Mouse (Mus musculus): ENCODE measurements around the gene Dnaja2. TPM values are rescaled to one million over a fixed set of nuclear protein-coding genes. Genes with fewer than 3 reads are reported as not detected.

The Dnaja2 gene
- polyA plus RNA-seq, 1 experiment from 2014 or later = 193 TPM

GRCm38 (mm10) chr8:85534163-85534562 is 21.0 kb downstream of the Dnaja2 start:
- H3K36me3 ChIP-seq = peaks cover 69% of the 10 kb centered on the region
- 97% methylated on average over 1 of the region's 1 CpGs for WGBS
- no peak for DNase-seq (ENCODE audit: low spot score)

DNA sequence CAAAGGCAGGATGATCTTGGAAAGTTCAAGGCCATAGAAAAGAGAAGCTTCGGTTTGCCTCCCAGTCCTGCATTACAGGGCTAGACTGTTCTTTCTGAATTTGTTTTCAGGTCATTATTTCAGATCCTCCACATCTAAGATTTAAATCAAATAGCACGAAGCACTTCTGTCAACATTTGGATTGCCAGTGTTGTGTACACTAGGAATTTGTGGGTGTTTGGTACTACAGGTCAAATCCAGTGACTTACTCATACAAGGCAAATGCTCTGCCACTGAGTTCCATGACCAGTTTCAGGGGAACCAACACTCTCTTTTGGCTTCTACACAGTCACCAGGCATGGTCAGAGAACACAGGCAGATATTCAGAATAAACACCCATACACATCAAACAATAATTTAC is 21.7 kb downstream of the Dnaja2 start:
- 94% methylated on average over 2 of the region's 2 CpGs for WGBS
- Histone ChIP-seq H3K27me3 (ENCODE audit: low read depth, poor library complexity, severe bottlenecking) (no peaks in the 10 kb centered on the region), H3K27ac (no peak overlapping the region), H3K36me3 (peaks cover 61% of the 10 kb centered on the region), H3K9me3 (replicated peaks) (no peaks in the 10 kb centered on the region), H3K4me1 (no peaks in the 10 kb centered on the region), H3K4me3 (no peak overlapping the region)
- no peak for DNase-seq (ENCODE audit: low spot score)

More at GRCm38 (mm10) chr8:85534163-85534562, 21.0 kb downstream of the Dnaja2 start:
- H3K4me1 ChIP-seq = no peaks in the 10 kb centered on the region
- no peak overlapping the region for H3K27ac ChIP-seq
- no peaks in the 10 kb centered on the region for H3K9me3 ChIP-seq (replicated peaks)
- H3K27me3 ChIP-seq (ENCODE audit: low read depth, poor library complexity, severe bottlenecking) = no peaks in the 10 kb centered on the region
- no peak overlapping the region for H3K4me3 ChIP-seq

GRCm38 (mm10) chr8:85532843-85533242 is 22.3 kb downstream of the Dnaja2 start:
- H3K9me3 ChIP-seq (replicated peaks) = no peaks in the 10 kb centered on the region
- WGBS = 90% methylated on average over 4 of the region's 4 CpGs
- no peak overlapping the region for H3K4me3 ChIP-seq
- DNase-seq (ENCODE audit: low spot score) = no peak
- no peak overlapping the region for H3K27ac ChIP-seq
- no peaks in the 10 kb centered on the region for H3K27me3 ChIP-seq (ENCODE audit: low read depth, poor library complexity, severe bottlenecking)
- peaks cover 55% of the 10 kb centered on the region for H3K36me3 ChIP-seq
- H3K4me1 ChIP-seq = no peaks in the 10 kb centered on the region

GRCm38 (mm10) chr8:85531471-85531870 is 23.7 kb downstream of the Dnaja2 start:
- DNase-seq (ENCODE audit: low spot score) = no peak
- Histone ChIP-seq H3K27me3 (ENCODE audit: low read depth, poor library complexity, severe bottlenecking) (no peaks in the 10 kb centered on the region), H3K4me1 (no peaks in the 10 kb centered on the region), H3K4me3 (no peak overlapping the region), H3K27ac (no peak overlapping the region), H3K9me3 (replicated peaks) (no peaks in the 10 kb centered on the region), H3K36me3 (peaks cover 50% of the 10 kb centered on the region)
- WGBS = 81% methylated on average over 3 of the region's 3 CpGs

DNA sequence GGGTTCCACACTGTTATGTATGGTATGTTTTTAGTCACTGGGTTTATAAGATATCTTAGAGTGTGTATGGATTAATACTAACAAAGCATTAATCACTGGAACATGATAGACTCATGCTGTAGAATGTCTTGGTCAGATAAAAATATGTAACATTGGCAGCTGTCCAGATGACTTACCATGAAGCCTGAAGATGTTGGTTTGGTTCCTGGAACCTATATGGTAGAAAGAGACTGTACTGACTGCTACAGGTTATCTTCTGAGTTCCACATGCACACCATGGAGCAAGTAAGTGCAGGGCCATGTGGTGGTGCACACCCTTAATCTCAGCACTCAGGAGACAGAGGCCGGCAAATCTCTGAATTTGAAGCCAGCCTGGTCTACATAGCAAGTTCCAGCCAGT is 24.4 kb downstream of the Dnaja2 start:
- WGBS = 95% methylated on average over 1 of the region's 1 CpGs
- Histone ChIP-seq H3K9me3 (replicated peaks) (no peaks in the 10 kb centered on the region), H3K36me3 (peaks cover 50% of the 10 kb centered on the region), H3K27me3 (ENCODE audit: low read depth, poor library complexity, severe bottlenecking) (no peaks in the 10 kb centered on the region), H3K27ac (no peak overlapping the region), H3K4me3 (no peak overlapping the region), H3K4me1 (no peaks in the 10 kb centered on the region)
- no peak for DNase-seq (ENCODE audit: low spot score)

DNA sequence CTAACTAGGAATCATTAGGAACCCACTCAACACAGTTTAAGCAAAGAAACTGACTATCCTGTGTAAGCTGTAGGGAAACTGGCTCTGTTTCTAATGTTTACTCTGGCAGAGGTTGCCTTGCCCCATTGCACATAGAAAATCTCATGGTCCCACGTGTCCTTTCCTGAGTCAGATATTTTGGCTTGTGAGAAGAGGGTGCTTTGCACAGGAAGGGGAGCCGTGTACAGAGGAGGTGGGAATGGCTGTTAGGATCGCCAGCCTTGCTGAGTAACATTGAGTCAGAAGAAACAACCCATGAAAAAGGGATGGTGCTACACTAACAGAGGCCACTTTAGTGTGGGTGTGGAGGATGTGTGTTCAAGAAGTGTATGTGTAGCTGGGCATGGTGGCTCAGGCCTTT is 26.2 kb downstream of the Dnaja2 start:
- Histone ChIP-seq H3K27ac (no peak overlapping the region), H3K36me3 (peaks cover 50% of the 10 kb centered on the region), H3K9me3 (replicated peaks) (no peaks in the 10 kb centered on the region), H3K4me3 (no peak overlapping the region), H3K27me3 (ENCODE audit: low read depth, poor library complexity, severe bottlenecking) (no peaks in the 10 kb centered on the region), H3K4me1 (no peaks in the 10 kb centered on the region)
- no peak for DNase-seq (ENCODE audit: low spot score)
- WGBS = 87% methylated on average over 3 of the region's 3 CpGs

- no peaks in the 10 kb centered on the region for H3K27me3 ChIP-seq (ENCODE audit: low read depth, poor library complexity, severe bottlenecking)
- H3K4me1 ChIP-seq = no peaks in the 10 kb centered on the region
- peaks cover 71% of the 10 kb centered on the region for H3K36me3 ChIP-seq
- WGBS = 35% methylated on average over 6 of the region's 6 CpGs
- DNase-seq (ENCODE audit: low spot score) = peak; percentile 69
- H3K9me3 ChIP-seq (replicated peaks) = no peaks in the 10 kb centered on the region
- no peak overlapping the region for H3K4me3 ChIP-seq
- no peak overlapping the region for H3K27ac ChIP-seq
Observed at GRCm38 (mm10) chr8:85526105-85526504, 29.0 kb downstream of the Dnaja2 start.

GRCm38 (mm10) chr8:85524086-85524485 is 31.1 kb downstream of the Dnaja2 start:
- Histone ChIP-seq H3K27ac (no peak overlapping the region), H3K4me1 (no peaks in the 10 kb centered on the region), H3K9me3 (replicated peaks) (no peaks in the 10 kb centered on the region), H3K4me3 (no peak overlapping the region), H3K27me3 (ENCODE audit: low read depth, poor library complexity, severe bottlenecking) (no peaks in the 10 kb centered on the region), H3K36me3 (peaks cover 80% of the 10 kb centered on the region)
- 96% methylated on average over 7 of the region's 7 CpGs for WGBS
- DNase-seq (ENCODE audit: low spot score) = no peak

GRCm38 (mm10) chr8:85521332-85521731 is 33.8 kb downstream of the Dnaja2 start:
- no peaks in the 10 kb centered on the region for H3K4me1 ChIP-seq
- 91% methylated on average over 8 of the region's 8 CpGs for WGBS
- no peak overlapping the region for H3K4me3 ChIP-seq
- no peak for DNase-seq (ENCODE audit: low spot score)
- H3K36me3 ChIP-seq = peaks cover 98% of the 10 kb centered on the region
- no peaks in the 10 kb centered on the region for H3K9me3 ChIP-seq (replicated peaks)
- no peaks in the 10 kb centered on the region for H3K27me3 ChIP-seq (ENCODE audit: low read depth, poor library complexity, severe bottlenecking)
- H3K27ac ChIP-seq = no peak overlapping the region

DNA sequence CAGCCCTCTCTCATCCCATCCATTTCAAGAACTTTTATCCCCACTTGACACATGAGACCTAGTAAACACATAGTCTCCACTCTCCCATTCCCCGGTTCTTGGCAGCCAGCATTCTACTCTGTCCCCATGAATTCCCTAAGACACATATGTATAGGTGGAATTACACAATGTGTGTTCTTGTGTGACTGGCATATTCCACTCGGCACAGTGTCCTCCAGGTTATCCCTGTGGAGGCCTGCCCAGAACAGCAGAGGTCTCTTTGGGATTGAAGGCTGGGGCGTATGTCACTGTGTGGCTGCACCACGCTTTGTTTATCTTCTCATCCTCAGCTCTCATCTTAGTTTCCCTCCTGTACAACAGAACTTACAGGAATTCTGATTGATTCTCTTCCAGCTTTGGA is 34.6 kb downstream of the Dnaja2 start:
- Histone ChIP-seq H3K27ac (no peak overlapping the region), H3K36me3 (peaks cover 98% of the 10 kb centered on the region), H3K4me3 (no peak overlapping the region), H3K4me1 (no peaks in the 10 kb centered on the region), H3K9me3 (replicated peaks) (no peaks in the 10 kb centered on the region), H3K27me3 (ENCODE audit: low read depth, poor library complexity, severe bottlenecking) (no peaks in the 10 kb centered on the region)
- 92% methylated on average over 4 of the region's 4 CpGs for WGBS
- no peak for DNase-seq (ENCODE audit: low spot score)

DNA sequence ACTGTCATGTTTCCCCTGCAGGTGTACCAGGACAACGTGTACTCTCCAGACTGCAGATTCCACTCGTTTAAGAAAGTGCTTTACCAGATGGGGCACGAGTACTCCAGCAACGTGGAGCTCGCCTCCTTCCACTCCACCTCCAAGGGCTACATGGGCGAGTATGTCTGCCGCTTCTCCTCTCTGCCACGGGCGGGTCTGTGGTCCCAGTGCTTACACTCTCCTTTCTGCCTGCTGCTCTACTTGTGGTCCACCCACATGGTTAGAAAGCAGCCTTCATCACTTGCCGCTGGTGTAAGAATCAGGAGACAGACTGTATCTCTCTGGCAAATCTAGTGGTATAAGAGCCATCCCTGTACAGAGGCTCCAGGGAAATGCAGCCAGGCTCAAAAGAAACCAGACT is 37.2 kb downstream of the Dnaja2 start:
- Histone ChIP-seq H3K4me1 (no peaks in the 10 kb centered on the region), H3K27me3 (ENCODE audit: low read depth, poor library complexity, severe bottlenecking) (no peaks in the 10 kb centered on the region), H3K9me3 (replicated peaks) (no peaks in the 10 kb centered on the region), H3K27ac (no peak overlapping the region), H3K4me3 (no peak overlapping the region), H3K36me3 (peaks cover 98% of the 10 kb centered on the region)
- WGBS = 95% methylated on average over 10 of the region's 10 CpGs
- DNase-seq (ENCODE audit: low spot score) = no peak

DNA sequence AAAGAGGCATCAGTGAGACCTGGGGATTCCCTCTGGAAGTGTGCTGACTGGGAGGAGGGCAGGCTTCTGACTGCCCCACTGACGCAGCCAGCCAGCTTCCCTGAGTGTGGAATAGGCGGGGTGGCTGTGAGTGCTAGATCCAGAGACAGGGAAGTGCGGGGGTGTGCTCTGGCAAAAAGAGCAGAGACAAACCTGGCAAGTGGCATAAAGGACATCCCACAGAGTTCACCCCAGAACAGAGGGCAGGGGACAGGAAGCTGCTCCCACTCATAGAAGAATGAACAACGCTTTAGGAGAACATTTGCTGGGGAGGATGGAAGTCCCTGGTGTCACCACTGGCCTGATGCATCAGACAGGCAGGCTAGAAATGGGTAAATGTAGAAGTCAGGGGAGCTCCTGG is 37.8 kb downstream of the Dnaja2 start:
- H3K27me3 ChIP-seq (ENCODE audit: low read depth, poor library complexity, severe bottlenecking) = no peaks in the 10 kb centered on the region
- peaks cover 97% of the 10 kb centered on the region for H3K36me3 ChIP-seq
- no peaks in the 10 kb centered on the region for H3K4me1 ChIP-seq
- H3K9me3 ChIP-seq (replicated peaks) = no peaks in the 10 kb centered on the region
- no peak overlapping the region for H3K27ac ChIP-seq
- no peak overlapping the region for H3K4me3 ChIP-seq
- no peak for DNase-seq (ENCODE audit: low spot score)
- 88% methylated on average over 4 of the region's 4 CpGs for WGBS

DNA sequence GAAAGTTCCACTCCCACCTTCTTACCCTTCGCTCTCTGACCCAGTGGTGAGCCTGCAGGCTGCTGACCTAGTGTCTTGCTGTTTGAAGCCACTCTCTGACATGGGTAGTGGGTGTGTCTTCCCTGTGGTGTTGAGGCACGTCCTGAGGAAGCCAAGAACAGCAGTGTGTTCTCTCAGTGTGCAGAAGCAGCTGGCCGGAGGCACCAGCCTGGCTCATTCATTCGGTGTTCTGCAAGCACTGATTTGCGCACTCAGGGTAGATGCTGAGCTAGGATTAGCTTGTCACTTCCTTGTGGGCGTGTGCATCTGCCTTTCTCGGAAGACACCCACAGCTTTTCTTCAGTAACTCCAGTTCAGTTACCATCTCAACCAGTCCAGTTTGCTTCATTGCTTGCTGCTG is 39.8 kb downstream of the Dnaja2 start:
- H3K27ac ChIP-seq = no peak overlapping the region
- peaks cover 97% of the 10 kb centered on the region for H3K36me3 ChIP-seq
- no peak for DNase-seq (ENCODE audit: low spot score)
- 72% methylated on average over 7 of the region's 7 CpGs for WGBS
- H3K27me3 ChIP-seq (ENCODE audit: low read depth, poor library complexity, severe bottlenecking) = no peaks in the 10 kb centered on the region
- no peak overlapping the region for H3K4me3 ChIP-seq
- H3K4me1 ChIP-seq = no peaks in the 10 kb centered on the region
- H3K9me3 ChIP-seq (replicated peaks) = no peaks in the 10 kb centered on the region

DNA sequence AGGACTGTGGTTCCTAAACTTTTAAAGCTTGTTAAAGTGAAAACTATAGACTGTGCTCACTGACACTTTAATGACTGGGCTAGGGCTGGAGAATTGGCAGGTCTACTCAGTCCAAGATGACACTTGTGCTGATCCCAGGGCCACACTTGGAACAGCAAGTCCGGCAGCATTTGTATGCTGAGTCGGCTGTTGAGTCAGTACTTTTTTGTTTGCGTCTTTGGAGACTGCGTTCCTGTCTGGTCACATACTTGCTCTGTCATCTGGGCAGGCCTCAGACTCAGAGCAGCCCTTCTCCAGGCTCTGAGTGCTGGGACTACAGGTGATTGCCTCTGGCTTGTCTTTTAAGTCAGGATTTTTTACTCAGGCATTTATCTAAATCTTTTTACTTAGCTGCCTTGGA is 41.9 kb downstream of the Dnaja2 start:
- Histone ChIP-seq H3K9me3 (replicated peaks) (no peaks in the 10 kb centered on the region), H3K27me3 (ENCODE audit: low read depth, poor library complexity, severe bottlenecking) (no peaks in the 10 kb centered on the region), H3K27ac (no peak overlapping the region), H3K4me3 (no peak overlapping the region), H3K36me3 (peaks cover 99% of the 10 kb centered on the region), H3K4me1 (no peaks in the 10 kb centered on the region)
- WGBS = 89% methylated on average over 4 of the region's 4 CpGs
- no peak for DNase-seq (ENCODE audit: low spot score)

Data from limb, embryonic 10.5 days (tissue).